Mouse (Mus musculus): ENCODE data around the gene Sdhaf4. TPM values are rescaled to one million over a fixed set of nuclear protein-coding genes. Genes with fewer than 3 reads are reported as not detected.
"Not testable (repeated sequence)": the region's sequence is repeated elsewhere in the genome, so short reads cannot be mapped to it uniquely, and the experiment has no call there.

Gene Sdhaf4
- polyA plus RNA-seq, 1 experiment from 2014 or later, result 77.2 TPM

- 94% methylated on average over 7 of the region's 7 CpGs for WGBS
- ATAC-seq (ENCODE audit: insufficient number of reproducible peaks, low FRiP score, low TSS enrichment, low read depth), result no peak
- Histone ChIP-seq H3K36me3 (peaks cover 31% of the 10 kb centered on the region), H3K9me3 (replicated peaks) (no peaks in the 10 kb centered on the region), H3K4me1 (no peaks in the 10 kb centered on the region), H3K27me3 (no peaks in the 10 kb centered on the region), H3K4me2 (replicated peaks) (no peak overlapping the region), H3K27ac (replicated peaks) (no peak overlapping the region), H3K4me3 (replicated peaks) (no peak overlapping the region), H3K9ac (no peak overlapping the region)
Observed at GRCm38 (mm10) chr1:23998120-23998810, 7.2 kb downstream of the Sdhaf4 start.

- WGBS, result 94% methylated on average over 3 of the region's 3 CpGs
- Histone ChIP-seq H3K27ac (replicated peaks) (no peak overlapping the region), H3K4me2 (replicated peaks) (no peak overlapping the region), H3K4me1 (no peaks in the 10 kb centered on the region), H3K9ac (no peak overlapping the region), H3K9me3 (replicated peaks) (no peaks in the 10 kb centered on the region), H3K27me3 (no peaks in the 10 kb centered on the region), H3K36me3 (peaks cover 31% of the 10 kb centered on the region), H3K4me3 (replicated peaks) (no peak overlapping the region)
- no peak for ATAC-seq (ENCODE audit: insufficient number of reproducible peaks, low FRiP score, low TSS enrichment, low read depth)
Observed at GRCm38 (mm10) chr1:23997493-23997892, 8.0 kb downstream of the Sdhaf4 start.

GRCm38 (mm10) chr1:23995420-23995819, 10.0 kb downstream of the Sdhaf4 start:
- Histone ChIP-seq H3K4me1 (no peaks in the 10 kb centered on the region), H3K4me2 (replicated peaks) (no peak overlapping the region), H3K9me3 (replicated peaks) (no peaks in the 10 kb centered on the region), H3K4me3 (replicated peaks) (no peak overlapping the region), H3K27me3 (no peaks in the 10 kb centered on the region), H3K9ac (no peak overlapping the region), H3K36me3 (peaks cover 19% of the 10 kb centered on the region), H3K27ac (replicated peaks) (no peak overlapping the region)
- no peak for ATAC-seq (ENCODE audit: insufficient number of reproducible peaks, low FRiP score, low TSS enrichment, low read depth)
- 96% methylated on average over 4 of the region's 4 CpGs for WGBS

- no peak overlapping the region for H3K27ac ChIP-seq (replicated peaks)
- H3K27me3 ChIP-seq, result no peaks in the 10 kb centered on the region
- WGBS, result 84% methylated on average over 3 of the region's 3 CpGs
- no peaks in the 10 kb centered on the region for H3K4me1 ChIP-seq
- ATAC-seq (ENCODE audit: insufficient number of reproducible peaks, low FRiP score, low TSS enrichment, low read depth), result no peak
- H3K36me3 ChIP-seq, result no peaks in the 10 kb centered on the region
- no peaks in the 10 kb centered on the region for H3K9me3 ChIP-seq (replicated peaks)
- H3K4me2 ChIP-seq (replicated peaks), result no peak overlapping the region
- no peak overlapping the region for H3K9ac ChIP-seq
- H3K4me3 ChIP-seq (replicated peaks), result no peak overlapping the region
Observed at GRCm38 (mm10) chr1:23983118-23983517, 22.3 kb downstream of the Sdhaf4 start.

GRCm38 (mm10) chr1:23978281-23978680, 27.2 kb downstream of the Sdhaf4 start:
- Histone ChIP-seq H3K27me3 (no peaks in the 10 kb centered on the region), H3K9me3 (replicated peaks) (no peaks in the 10 kb centered on the region), H3K4me1 (no peaks in the 10 kb centered on the region), H3K4me2 (replicated peaks) (no peak overlapping the region), H3K27ac (replicated peaks) (no peak overlapping the region), H3K9ac (no peak overlapping the region), H3K36me3 (no peaks in the 10 kb centered on the region), H3K4me3 (replicated peaks) (no peak overlapping the region)
- no peak for ATAC-seq (ENCODE audit: insufficient number of reproducible peaks, low FRiP score, low TSS enrichment, low read depth)
- 74% methylated on average over 6 of the region's 6 CpGs for WGBS

GRCm38 (mm10) chr1:23971159-23971558, 34.3 kb downstream of the Sdhaf4 start:
- not testable (repeated sequence) for ATAC-seq (ENCODE audit: insufficient number of reproducible peaks, low FRiP score, low TSS enrichment, low read depth); H3K9ac ChIP-seq; H3K27me3 ChIP-seq; H3K4me1 ChIP-seq; H3K4me3 ChIP-seq (replicated peaks); H3K27ac ChIP-seq (replicated peaks); H3K36me3 ChIP-seq; H3K9me3 ChIP-seq (replicated peaks); H3K4me2 ChIP-seq (replicated peaks)
- 83% methylated on average over 4 of the region's 4 CpGs for WGBS

- no peak overlapping the region for H3K27ac ChIP-seq (replicated peaks)
- WGBS, result 84% methylated on average over 9 of the region's 9 CpGs
- no peaks in the 10 kb centered on the region for H3K27me3 ChIP-seq
- ATAC-seq (ENCODE audit: insufficient number of reproducible peaks, low FRiP score, low TSS enrichment, low read depth), result no peak
- H3K9ac ChIP-seq, result no peak overlapping the region
- no peak overlapping the region for H3K4me3 ChIP-seq (replicated peaks)
- no peaks in the 10 kb centered on the region for H3K36me3 ChIP-seq
- H3K4me1 ChIP-seq, result no peaks in the 10 kb centered on the region
- H3K4me2 ChIP-seq (replicated peaks), result no peak overlapping the region
- no peaks in the 10 kb centered on the region for H3K9me3 ChIP-seq (replicated peaks)
Observed at GRCm38 (mm10) chr1:23968027-23968725, 37.3 kb downstream of the Sdhaf4 start.

- H3K9ac ChIP-seq, result no peak overlapping the region
- no peaks in the 10 kb centered on the region for H3K4me1 ChIP-seq
- ATAC-seq (ENCODE audit: insufficient number of reproducible peaks, low FRiP score, low TSS enrichment, low read depth), result no peak
- no peak overlapping the region for H3K4me3 ChIP-seq (replicated peaks)
- H3K27me3 ChIP-seq, result no peaks in the 10 kb centered on the region
- no peak overlapping the region for H3K27ac ChIP-seq (replicated peaks)
- WGBS, result 28% methylated on average over 1 of the region's 1 CpGs
- H3K9me3 ChIP-seq (replicated peaks), result no peaks in the 10 kb centered on the region
- H3K4me2 ChIP-seq (replicated peaks), result no peak overlapping the region
- no peaks in the 10 kb centered on the region for H3K36me3 ChIP-seq
Observed at GRCm38 (mm10) chr1:23966226-23966625, 39.2 kb downstream of the Sdhaf4 start.

- Histone ChIP-seq H3K36me3 (no peaks in the 10 kb centered on the region), H3K4me2 (replicated peaks) (peak overlapping the region; percentile 46), H3K9me3 (replicated peaks) (no peaks in the 10 kb centered on the region), H3K27ac (replicated peaks) (no peak overlapping the region), H3K27me3 (no peaks in the 10 kb centered on the region), H3K4me3 (replicated peaks) (peak overlapping the region; percentile 34), H3K4me1 (peaks cover 7% of the 10 kb centered on the region; the same call in 1 of the 2 replicates), H3K9ac (no peak overlapping the region)
- ATAC-seq (ENCODE audit: insufficient number of reproducible peaks, low FRiP score, low TSS enrichment, low read depth), result 0 out of 2 replicates have a peak, but pooled peaks have one; percentile 29
- WGBS, result 10% methylated on average over 6 of the region's 6 CpGs
Observed at GRCm38 (mm10) chr1:23959415-23959732, 46.1 kb downstream of the Sdhaf4 start.

- ATAC-seq (ENCODE audit: insufficient number of reproducible peaks, low FRiP score, low TSS enrichment, low read depth), result no peak
Observed at GRCm38 (mm10) chr1:23958668-23959414, 46.6 kb downstream of the Sdhaf4 start.

GRCm38 (mm10) chr1:23958101-23958500, 47.4 kb downstream of the Sdhaf4 start:
- no peaks in the 10 kb centered on the region for H3K9me3 ChIP-seq (replicated peaks)
- no peak overlapping the region for H3K4me3 ChIP-seq (replicated peaks)
- no peak overlapping the region for H3K4me2 ChIP-seq (replicated peaks)
- H3K27ac ChIP-seq (replicated peaks), result no peak overlapping the region
- no peak for ATAC-seq (ENCODE audit: insufficient number of reproducible peaks, low FRiP score, low TSS enrichment, low read depth)
- no peaks in the 10 kb centered on the region for H3K36me3 ChIP-seq
- H3K4me1 ChIP-seq, result peaks cover 7% of the 10 kb centered on the region; the same call in 1 of the 2 replicates
- no peaks in the 10 kb centered on the region for H3K27me3 ChIP-seq
- no peak overlapping the region for H3K9ac ChIP-seq
- WGBS, result 92% methylated on average over 6 of the region's 6 CpGs

More at GRCm38 (mm10) chr1:23958668-23959414, 46.6 kb downstream of the Sdhaf4 start:
- H3K36me3 ChIP-seq, result no peaks in the 10 kb centered on the region
- peak overlapping the region; percentile 34 for H3K4me3 ChIP-seq (replicated peaks)
- H3K27me3 ChIP-seq, result no peaks in the 10 kb centered on the region
- H3K4me2 ChIP-seq (replicated peaks), result peak overlapping the region; percentile 46
- H3K4me1 ChIP-seq, result peaks cover 7% of the 10 kb centered on the region; the same call in 1 of the 2 replicates
- H3K27ac ChIP-seq (replicated peaks), result no peak overlapping the region
- no peaks in the 10 kb centered on the region for H3K9me3 ChIP-seq (replicated peaks)
- no peak overlapping the region for H3K9ac ChIP-seq
- 12% methylated on average over 13 of the region's 13 CpGs for WGBS

Measured in embryonic facial prominence, embryonic 15.5 days (tissue).